Mouse (Mus musculus) heart, postnatal 4 days (tissue): ENCODE measurements at regions not wholly inside any gene's neighbourhood (a gene's known extent, or its start where the extent isn't known, plus 50 kb on each side); places are given as distances from the start of the nearest gene placed in this dataset.
A peak's percentile ranks its signal among the peaks of the same experiment; 100 is the strongest.

ENCODE experiments used
- DNase-seq: peaks from one replicate; pipeline ENCODE4 v3.0.0; 2021

GRCm38 (mm10) chr15:64532260-64533120 is 285.0 kb upstream of the Gm21798 start:
- peak; percentile 14 for DNase-seq

DNA sequence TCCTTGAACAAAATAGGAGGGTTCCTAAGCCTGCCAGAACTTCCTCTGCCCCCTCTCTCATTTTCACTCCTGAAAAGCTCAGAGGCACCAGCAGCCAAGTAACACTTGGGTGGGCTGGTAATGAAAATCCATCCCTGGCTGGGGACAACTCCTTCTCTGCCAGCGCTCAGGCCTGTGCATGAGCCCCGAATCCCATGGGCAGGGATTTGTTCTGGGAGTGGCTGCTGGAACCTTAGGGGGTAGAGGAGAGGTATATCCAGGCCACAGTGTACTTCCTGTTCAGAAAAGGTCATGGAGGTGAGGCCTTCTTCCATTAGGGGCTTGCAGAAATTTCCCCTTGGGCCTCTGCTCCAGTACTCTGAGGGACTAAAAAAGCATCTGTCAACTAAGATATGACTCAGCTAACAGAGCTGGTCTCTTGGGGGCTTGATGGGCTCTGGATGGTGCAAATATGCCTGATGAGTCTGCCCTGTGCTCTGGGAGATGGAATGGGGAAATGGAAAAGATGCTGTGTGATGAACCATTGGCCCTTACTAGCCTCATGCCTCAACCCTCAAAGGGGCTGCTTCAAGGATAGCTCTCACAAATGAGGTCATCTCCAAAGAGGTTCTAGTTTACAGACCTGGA is 284.2 kb upstream of the Gm21798 start:
- DNase-seq, result peak; percentile 20

DNA sequence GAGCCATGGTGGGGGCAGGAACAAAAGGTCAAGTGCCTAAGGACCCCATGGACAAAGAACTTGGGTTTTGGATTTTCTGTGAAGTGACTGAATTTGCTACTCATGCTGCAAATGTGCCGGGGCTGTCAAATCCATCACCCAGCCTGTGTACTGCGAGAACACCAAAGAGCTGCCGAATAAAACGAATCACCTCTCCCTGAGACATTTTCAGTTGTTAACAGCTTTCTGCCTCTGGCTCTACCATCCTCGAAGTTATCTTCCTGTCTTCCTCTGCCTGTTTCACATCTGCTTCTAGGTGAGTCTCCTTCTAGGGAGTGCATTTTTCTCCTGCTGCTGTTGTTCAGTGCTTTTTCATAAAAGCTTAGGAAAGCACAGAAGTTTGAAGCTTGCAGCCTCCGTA is 283.3 kb upstream of the Gm21798 start:
- DNase-seq, result no peak

- no peak for DNase-seq
Measured at GRCm38 (mm10) chr15:64535160-64535559, 282.3 kb upstream of the Gm21798 start.

DNA sequence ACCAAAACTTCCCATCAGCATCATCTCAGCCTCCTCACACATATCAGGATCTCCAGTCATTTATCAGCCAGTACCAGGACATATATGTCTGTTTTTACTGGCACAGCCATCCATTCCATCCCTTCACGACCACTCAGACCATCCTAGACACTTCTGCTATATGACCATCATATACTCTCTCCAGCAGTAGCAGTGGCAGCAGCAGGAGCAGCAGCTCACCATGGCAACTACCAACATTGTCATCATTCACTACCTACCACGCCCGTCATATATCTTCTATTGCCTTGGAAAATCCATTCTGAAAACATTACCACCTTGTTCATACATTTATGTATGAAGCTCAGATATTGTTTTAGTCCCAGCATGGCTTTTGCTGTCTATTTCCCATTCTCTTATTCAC is 276.1 kb upstream of the Gm21798 start:
- DNase-seq, result no peak

- DNase-seq, result peak; percentile 23
Measured at GRCm38 (mm10) chr15:64542250-64542901, 275.1 kb upstream of the Gm21798 start.

- DNase-seq, result no peak
Measured at GRCm38 (mm10) chr15:64542908-64543307, 274.6 kb upstream of the Gm21798 start.

GRCm38 (mm10) chr15:64546035-64546434 is 271.5 kb upstream of the Gm21798 start:
- no peak for DNase-seq

DNA sequence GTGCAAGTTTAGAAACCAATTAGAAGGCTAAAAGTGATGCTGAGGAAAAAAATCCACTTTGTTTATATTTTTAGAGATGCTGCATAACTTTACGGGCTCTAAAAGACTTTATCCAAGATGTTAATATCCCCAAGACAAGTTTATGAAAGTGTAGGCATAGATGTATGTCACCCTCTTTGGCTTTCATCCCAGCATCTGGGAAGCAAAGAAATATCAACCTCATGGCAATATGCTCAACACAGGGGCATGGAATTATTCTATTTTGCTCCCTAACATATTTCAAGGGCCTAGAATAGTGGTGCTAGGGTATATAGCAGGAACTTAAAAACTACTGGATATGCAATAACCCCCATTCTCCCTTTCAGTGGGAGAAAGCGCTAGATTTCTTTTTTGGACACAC is 260.0 kb upstream of the Gm21798 start:
- DNase-seq, result no peak

DNA sequence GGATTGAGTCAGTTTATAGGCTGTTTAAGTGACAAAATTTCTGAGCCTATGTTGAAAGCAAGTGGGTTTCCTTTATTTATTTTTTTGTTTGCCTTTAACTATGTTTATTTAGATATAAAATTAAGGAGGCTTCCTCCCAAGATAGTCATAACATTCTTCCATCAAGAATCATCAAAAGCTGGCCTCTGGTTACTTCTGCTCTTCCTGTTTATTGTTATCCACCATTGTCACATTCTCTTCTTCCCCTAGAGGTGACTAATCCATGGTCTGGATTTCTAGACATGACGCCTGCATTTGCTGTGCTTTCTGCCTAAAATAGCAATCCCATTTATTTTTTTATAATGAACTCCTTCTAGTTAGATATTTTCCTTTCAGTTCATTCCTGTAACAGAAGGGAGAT is 259.3 kb upstream of the Gm21798 start:
- no peak for DNase-seq

DNA sequence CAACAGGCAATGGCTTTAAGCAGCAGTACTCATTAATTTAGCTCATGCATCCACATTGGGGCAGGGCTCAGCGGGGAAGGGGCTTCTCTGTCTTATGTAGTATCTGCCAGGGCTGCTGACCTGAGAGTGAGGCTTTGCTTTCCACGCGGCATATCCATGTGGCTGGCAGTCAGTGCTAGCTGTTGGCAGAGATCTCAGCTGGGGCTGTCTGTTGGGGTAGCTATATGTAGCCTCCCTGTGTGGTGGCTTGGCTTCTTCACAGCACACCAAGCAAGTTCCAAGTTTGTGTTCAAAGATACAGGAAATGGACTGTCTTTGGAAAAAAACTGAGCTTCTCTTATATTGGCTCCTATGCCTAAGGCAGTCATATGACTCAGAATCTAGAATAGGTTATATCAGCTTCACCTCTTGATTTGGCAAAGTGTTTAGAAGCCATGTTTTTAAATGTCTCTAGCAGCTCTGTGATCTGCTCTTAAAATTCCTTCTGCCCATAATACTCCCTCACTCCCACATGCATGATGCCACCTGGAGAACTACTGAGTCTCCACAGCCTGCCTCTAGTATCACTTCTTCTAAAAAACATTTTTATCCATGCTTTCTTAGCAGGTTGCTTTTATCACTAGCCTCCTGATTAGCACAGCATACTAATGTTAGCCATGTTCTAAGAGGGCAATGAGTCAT is 254.9 kb upstream of the Gm21798 start:
- DNase-seq, result peak; percentile 37

DNA sequence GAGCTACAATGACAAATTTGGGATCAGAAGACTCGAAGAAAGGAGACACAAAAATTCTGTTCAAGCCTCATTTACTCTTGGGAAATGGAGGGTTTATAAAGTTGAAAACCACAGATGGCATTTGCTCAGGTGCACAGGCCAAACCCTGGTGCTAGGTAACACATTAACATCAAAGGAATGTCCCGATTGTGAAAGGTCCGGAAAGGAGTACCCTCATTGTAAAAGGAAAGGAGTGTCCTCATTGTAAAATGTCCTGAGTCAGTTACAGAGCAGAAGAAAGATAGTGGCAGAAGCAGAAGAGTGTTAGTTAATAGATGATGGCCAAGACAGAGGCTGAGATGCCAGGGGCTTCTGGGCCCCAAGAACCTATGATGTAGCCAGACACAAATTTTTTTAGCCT is 252.8 kb upstream of the Gm21798 start:
- DNase-seq, result no peak

GRCm38 (mm10) chr15:64576891-64577535 is 240.5 kb upstream of the Gm21798 start:
- DNase-seq, result no peak

DNA sequence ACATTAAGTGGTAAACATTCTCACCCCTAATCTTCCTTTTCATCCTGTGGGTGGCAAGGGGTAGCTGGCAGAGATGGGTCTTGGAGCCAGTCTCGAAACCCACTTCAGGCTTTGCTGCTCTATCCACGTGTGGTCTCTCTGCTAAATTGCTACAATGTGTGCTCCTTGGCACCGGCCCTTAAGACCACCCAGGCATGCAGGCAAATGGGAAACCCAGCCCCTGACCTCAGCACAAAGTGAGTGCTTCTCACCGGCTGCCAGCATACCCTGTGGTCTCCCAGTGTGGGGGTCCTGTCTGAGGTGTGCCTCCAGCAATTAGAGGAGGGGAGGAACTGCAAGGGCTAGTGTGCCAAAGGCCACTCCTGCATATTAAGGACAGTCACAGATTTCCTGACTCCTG is 238.5 kb upstream of the Gm21798 start:
- no peak for DNase-seq

- no peak for DNase-seq
Measured at GRCm38 (mm10) chr15:64580481-64580880, 237.0 kb upstream of the Gm21798 start.

DNA sequence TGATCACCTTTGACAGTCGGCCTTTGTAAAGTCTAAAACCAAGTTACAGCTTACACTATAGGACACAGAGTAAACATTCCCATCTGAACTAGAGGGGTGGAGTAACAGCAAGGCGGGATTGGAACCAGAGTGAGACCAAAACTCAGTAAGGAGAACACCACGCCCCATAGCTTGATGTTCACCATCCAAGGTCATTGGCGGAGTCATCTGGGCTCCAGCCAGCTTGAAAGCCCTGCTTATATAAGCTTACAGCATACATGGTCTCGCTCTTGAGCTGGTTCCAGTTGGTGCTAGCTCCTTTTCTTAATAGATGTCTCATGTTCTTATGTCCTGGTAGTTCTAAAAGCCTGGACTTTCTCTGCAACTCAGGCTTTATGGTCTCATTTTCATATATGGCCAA is 236.4 kb upstream of the Gm21798 start:
- DNase-seq, result no peak

- no peak for DNase-seq
Measured at GRCm38 (mm10) chr15:64584129-64584528, 233.4 kb upstream of the Gm21798 start.

- no peak for DNase-seq
Measured at GRCm38 (mm10) chr15:64586776-64587175, 230.7 kb upstream of the Gm21798 start.

DNA sequence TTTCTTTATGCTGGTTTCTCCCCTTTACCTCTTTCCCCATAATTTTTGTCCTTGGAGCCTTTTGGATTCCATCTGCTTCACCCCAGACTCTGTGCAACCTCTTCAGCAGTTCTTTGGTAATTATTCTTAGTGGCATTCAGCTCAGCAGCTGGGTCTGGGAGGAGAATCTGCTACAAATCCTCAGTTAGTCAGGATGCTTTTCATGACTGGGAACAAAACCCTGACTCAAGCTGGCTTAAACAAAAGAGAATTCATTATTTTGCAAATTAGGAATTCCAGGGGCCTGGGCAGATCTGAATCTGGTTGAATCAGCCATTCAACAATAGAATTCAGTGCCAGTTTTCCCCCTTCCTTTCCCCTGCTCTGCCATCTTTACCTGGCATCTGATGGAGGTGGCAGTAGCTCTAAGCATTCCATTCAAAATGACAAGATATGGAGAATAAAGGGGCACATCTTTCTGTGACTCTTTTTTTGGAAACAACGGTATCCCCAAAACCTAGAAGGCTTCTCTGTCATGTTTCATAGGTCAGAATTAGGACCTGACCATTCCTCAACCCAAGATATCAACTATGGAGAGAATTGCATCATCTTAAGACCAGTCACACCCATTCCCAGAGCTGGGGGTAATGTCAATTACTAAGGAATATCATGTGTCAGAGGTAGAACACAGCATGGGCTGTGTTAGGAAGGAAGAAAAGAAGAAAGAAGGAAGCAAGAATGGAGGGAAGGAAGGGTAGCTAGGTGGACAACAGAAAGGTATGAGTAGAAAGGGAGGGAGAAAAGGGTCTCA is 227.2 kb upstream of the Gm21798 start:
- no peak for DNase-seq

GRCm38 (mm10) chr15:64613503-64613902 is 204.0 kb upstream of the Gm21798 start:
- no peak for DNase-seq

- no peak for DNase-seq
Measured at GRCm38 (mm10) chr15:64618471-64618870, 199.0 kb upstream of the Gm21798 start.

GRCm38 (mm10) chr15:64621876-64622275 is 195.6 kb upstream of the Gm21798 start:
- no peak for DNase-seq
